Mouse (Mus musculus) retina, adult 2 months (tissue): ENCODE results near the gene Atp5g1.
"Not testable (repeated sequence)": the region's sequence is repeated elsewhere in the genome, so short reads cannot be mapped to it uniquely, and the experiment has no call there.

Experiments
- DNase-seq: peaks from one replicate; pipeline ENCODE4 v3.0.0-alpha.2; 2012; ENCODE audit warnings: low read depth, low spot score

Gene Atp5g1

DNA sequence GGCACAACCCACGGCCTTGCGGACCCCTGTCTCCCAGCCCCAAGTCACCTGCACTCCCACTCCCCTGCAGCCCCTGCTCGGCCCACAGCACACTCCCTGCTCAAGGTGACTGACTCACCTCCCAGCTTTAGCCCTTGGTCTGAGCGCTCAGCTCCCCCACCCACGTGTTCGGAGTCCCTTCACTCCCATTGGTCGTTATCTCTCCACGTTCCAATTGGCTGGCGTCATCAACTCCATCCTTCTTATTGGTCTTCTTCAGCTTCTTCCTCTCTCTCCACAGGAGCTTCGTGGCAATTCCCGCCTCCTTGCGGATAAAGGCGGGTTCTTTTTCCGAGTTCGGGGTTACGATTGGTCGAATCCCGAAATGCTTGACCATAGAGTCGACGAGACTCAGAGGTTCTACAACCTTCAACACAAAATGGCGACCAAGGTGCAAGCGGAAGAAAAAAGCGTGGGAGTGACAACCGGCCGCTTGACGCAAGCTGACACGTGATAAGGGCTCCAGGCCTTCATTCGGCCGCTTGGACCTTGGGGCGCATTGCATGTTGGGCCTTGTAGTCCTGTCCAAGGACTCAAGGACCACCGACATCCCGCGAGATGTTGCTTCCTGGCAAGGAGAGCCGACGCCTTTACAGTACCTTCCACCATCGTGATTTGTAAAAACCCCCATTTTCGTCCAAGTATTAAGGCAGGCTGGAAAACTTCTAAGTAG lies at the start of gene Atp5g1:
Gene Atp5g1, minus strand, starts transcription at position 162 of the 712 bp plus-strand sequence.
- DNase-seq, result peak; percentile 100

DNA sequence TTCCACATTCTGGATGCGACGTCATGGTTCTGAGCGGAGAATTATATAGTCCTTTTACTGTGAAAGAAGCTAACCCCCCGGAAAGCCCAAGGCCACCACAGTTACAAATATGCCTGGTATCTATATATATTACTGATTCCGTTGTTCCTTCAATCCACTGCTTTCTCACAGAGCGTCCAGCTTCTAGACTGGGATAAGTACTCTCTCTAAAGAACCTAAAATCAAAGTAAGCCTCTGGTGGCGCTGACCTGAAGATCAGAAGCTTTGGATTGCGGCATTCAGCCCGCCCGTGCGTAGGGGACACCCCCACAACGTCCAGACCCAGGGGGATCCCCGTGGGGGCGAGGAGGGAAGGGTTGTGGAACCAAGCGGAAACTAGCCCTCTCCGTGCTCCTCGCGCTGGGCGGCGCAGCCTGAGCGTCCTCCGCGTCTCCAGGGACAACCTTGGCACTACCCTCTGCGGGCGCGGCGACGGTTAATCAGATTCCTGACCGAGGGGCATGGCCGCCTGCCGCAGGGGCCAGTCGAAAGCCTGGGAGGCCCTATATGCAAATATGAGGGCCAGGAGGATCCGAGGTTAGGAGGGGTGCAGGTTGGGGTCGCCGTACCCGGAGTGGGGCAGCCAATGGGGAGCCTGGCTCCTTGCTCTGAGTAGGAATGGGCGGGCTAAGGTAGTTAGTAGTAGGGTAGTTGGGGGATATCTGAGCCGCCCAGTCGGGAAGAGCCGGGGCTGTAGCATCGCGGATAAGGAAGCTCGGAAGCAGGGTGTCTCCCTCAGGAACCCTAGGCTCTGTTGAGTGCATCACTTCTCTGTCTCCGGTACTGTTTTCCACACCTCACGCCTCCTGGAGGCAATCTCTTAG lies 48.8 kb upstream of the Atp5g1 start:
- DNase-seq, result no peak

DNA sequence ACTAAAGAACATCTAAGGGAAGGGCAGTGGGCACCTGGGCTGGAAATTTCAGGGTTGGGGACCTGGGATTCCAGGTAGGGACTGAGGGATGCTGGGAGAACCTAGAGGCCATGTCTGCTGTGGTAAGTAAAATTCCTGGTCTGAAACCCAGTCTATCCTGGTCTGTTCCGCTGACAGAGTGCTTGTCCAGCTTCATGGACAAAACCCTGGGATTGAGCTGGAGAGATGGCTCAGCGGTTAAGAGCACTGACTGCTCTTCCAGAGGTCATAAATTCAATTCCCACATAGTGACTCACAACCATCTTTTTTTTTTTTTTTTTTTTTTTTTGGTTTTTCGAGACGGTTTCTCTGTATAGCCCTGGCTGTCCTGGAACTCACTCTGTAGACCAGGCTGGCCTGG lies 47.3 kb upstream of the Atp5g1 start:
- not testable (repeated sequence) for DNase-seq

DNA sequence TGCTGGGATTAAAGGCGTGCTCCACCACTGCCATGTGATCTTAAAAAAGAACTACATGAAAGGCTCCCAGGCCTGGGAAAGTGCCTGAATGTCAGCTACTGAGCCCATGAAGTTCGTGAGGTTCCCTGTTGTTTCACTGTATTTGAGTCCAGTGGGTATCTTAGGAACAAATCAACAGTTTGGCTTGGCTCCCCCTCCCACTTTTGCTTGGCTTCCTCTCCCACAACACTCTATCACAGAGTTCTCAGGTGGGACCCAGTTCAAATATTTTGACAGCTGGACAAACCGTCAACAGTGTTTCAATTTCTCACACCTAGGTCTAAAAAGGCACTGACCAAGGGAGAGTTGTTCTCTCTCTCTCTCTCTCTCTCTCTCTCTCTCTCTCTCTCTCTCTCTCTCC lies 43.9 kb upstream of the Atp5g1 start:
- DNase-seq, result no peak

DNA sequence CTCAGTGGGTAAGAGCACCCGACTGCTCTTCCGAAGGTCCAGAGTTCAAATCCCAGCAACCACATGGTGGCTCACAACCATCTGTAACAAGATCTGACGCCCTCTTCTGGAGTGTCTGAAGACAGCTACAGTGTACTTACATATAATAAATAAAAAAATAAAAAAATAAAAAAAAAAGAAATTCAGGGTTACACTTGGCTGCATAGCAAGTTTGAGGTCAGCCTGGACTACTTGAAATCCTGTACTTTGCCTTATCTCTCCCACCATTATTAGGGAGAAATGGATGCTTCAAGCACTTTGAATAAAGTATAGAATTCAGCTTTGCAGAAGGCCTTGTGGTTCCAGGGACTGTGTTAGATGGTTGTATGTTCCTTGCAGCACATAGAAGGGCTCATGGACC lies 41.5 kb upstream of the Atp5g1 start:
- DNase-seq, result not testable (repeated sequence)

DNA sequence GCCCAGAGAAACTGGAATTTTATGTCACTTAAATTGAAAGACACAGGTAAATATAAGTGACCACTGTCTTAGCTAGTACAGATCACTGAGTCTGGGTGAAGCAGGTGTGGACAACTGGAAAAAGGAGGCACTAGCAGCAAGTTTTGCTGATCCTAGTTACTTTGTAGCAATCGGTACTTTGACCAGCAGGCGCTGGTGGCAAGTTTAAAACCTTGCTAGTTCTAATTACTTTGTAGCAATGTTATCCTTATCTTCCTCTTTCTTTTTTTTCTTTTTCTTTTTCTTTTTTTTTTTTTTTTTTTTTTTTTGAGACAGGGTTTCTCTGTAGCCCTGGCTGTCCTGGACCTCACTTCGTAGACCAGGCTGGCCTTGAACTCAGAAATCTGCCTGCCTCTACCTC lies 40.6 kb upstream of the Atp5g1 start:
- no peak for DNase-seq

DNA sequence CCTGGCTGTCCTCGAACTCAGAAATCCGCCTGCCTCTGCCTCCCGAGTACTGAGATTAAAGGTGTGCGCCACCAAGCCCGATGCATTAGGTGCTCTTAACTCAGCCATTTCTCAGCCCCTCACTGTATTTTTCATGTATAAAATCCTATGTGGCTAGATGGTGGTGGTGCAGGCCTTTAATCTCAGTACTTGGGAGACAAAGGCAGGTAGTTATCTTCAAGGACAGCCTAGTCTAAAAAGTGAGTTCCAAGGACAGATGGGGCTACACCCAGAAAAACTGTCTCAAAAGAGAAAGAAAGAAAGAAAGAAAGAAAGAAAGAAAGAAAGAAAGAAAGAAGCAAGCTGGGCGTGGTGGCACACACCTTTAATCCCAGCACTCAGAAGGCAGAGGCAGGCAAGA lies 39.9 kb upstream of the Atp5g1 start:
- DNase-seq, result no peak

DNA sequence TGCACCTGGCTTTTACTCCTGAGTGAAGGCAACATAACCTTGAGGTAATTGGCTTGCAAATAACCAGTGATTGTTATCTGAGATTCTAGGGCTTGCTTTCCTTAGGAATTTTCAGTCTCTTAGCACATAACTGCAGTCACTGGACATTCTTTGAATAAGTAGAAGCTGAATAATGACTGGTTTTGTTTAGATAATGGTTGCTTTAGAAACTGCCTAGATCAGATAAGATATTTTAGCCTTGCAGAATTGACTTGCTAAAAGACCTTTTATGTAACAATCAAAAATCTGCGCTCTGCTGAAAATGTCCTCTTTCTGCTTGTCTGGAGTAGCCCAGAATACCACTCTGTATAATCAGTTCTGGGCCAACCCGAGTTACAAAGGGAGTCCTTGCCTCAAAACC lies 38.6 kb upstream of the Atp5g1 start:
- DNase-seq, result no peak

DNA sequence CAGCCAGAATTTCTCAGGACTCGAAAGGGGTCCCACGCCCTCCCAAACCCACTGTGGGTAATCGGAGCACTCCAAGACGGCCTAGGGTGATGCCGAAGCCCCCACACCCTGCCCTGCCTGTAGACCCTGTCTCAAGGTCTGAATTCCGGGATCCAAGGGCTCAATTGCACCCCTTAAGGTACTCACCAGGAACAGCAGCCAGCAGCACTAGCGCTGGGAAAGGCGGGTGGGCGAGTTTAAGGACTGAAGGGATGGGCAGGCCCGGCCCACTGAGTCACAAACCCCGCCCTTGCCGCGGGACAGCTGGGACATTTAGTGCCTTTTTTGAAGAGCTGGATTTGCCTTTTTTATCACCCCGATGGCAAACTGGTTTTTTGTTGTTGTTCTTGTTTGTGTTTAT lies 36.3 kb upstream of the Atp5g1 start, which contains the start of gene Calcoco2:
Gene Calcoco2, minus strand, starts transcription at position 214 of the 400 bp plus-strand sequence.
- no peak for DNase-seq

DNA sequence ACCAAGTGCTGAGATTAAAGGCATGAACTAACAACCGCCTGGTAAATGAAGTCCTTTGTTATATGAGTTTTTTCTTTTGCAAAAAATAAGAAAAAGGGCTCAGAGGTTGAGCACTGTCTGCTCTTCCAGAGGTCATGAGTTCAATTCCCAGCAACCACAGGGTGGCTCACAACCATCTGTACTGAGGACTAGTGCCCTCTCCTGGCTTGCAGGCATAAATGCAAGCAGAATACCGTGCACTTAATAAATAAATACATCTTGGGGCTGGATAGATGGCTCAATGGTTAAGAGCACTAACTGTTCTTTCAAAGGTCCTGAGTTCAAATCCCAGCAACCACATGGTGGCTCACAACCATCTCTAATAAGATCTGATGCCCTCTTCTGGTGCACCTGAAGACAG lies 35.5 kb upstream of the Atp5g1 start:
- not testable (repeated sequence) for DNase-seq

DNA sequence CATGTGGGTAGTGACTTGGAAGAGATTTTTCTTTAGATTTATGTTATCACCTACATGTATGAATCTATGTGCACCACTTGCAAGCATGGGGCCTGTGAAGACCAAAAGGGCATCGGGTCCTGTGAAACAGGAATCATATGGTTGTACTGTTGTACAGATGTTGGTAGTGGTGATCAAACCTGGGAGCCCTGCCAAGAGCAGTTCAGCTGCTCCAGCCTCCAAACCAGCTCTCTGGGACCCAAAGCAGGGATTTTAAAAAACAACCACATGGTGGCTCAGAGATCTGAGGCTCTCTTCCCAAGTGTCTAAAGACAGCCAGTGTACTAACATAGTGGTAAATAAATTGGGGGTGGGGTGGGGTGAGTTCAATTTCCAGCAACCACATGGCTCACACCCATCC lies 32.9 kb upstream of the Atp5g1 start:
- no peak for DNase-seq

DNA sequence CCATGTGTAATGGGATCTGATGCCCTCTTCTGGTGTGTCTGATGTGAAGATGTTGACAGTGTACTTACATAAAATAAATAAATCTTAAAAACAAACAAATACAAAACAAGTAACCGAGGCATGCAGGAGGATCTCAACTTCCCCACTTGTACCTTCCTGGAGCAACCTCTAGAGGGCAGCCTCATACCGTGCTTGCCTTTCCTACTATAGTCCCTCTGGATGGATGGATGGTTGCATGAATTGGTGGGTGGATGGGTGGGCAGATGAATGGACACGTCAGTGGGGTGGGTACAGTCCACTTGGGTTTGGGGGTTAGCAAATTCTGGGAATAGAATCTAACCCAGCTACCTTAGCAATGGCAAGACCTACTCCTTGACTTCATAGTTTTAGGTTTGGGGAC lies 17.9 kb upstream of the Atp5g1 start:
- no peak for DNase-seq

DNA sequence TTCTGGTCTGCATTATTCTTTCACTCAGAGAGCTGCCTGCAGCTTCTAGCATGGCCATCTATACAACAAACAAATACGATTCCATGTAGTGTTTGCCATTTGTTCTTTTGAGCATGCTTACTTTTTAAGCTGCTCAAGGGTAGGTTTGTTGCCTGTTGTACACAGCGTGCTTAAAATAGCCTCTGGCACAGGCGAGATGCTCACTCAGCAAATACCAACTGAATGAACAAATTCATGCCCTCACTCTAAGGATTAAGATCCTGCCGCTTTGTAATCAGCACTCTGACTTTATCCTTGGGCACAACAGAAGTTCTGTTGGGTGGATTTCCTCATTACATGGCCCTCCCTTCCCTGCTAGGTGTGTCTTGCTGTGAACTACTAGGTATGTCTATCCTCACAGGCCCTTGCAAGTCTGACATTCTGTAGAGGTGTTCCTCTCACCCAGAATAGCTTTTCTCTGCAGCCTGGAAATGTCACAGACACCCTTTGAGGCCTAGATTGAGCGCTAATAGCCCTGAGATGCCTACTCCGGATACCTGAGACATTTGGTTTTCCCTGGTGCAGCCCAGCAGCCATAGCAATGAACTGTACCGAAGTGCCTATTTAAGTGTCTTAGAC lies 17.3 kb upstream of the Atp5g1 start:
- no peak for DNase-seq

DNA sequence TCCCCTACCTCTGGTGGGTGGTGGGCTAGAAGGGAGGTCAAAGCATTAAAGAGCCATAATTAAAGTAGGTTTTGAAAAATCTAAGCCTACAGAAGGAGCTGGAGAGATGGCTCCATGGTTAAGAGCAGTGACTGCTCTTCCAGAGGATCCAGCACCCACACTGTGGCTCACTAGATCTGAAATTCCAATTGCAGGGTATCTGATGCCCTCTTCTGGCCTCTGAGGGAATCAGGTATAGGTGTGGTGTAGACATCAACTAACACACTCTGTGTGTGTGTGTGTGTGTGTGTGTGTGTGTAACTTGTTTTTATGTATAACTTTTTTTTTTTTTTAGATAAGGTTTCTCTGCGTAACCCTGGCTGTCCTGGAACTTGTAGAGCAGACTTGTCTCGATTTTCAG lies 15.6 kb upstream of the Atp5g1 start:
- no peak for DNase-seq

DNA sequence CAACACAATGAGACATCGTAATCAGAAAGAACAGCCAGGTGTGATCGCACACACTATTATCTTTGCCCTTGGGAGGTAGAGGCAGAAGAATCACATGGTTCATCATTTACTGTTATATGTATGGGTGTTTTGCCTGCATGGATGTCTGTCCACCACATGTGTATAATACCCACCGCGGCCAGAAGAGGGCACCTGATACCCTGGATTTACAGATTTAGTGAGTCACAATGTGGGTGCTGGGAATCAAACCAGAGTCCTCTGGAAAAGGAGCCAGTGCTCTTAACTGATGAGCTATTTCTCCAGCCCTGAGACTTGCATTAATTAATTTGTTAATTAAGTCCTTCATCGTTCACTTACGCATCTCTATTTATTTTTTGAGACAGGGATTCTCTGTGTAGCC lies 12.5 kb upstream of the Atp5g1 start:
- DNase-seq, result no peak

DNA sequence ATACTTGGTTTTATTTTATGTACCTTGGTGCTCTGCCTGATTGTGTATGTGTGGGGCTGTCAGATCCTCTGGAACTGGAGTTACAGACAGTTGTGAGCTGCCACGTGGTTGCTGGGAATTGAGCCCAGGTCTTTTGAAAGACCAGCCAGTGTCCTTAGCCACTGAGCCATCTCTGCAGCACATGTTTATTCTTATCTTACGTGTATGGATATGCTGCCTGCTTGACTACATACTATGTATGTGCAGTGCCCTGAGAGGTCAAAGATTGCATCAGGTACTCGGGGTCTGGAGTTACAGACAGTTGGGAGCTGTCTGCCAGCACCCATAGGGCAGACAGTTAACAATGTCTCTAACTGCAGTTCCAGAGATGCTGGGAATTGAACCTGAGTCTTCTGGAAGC lies 7.2 kb upstream of the Atp5g1 start:
- no peak for DNase-seq

DNA sequence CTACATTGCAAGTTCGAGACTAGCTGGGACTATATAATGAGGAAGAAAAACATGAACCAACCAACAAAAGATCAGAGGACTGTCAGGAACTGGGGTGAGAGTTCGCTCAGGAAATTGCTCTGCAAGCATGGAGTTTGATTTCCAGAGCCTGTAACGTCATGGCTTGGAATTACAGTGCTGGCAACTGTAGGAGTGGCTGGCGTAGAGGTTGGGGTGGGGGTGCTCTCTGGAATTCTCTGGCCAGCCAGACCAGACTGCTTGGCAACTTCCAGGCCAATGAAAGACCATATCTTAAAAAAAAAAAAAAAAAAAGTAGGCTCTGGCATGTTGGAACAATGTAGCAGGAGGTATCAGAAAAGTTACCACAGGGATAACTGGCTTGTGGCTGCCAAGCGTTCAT lies 5.3 kb upstream of the Atp5g1 start:
- no peak for DNase-seq

DNA sequence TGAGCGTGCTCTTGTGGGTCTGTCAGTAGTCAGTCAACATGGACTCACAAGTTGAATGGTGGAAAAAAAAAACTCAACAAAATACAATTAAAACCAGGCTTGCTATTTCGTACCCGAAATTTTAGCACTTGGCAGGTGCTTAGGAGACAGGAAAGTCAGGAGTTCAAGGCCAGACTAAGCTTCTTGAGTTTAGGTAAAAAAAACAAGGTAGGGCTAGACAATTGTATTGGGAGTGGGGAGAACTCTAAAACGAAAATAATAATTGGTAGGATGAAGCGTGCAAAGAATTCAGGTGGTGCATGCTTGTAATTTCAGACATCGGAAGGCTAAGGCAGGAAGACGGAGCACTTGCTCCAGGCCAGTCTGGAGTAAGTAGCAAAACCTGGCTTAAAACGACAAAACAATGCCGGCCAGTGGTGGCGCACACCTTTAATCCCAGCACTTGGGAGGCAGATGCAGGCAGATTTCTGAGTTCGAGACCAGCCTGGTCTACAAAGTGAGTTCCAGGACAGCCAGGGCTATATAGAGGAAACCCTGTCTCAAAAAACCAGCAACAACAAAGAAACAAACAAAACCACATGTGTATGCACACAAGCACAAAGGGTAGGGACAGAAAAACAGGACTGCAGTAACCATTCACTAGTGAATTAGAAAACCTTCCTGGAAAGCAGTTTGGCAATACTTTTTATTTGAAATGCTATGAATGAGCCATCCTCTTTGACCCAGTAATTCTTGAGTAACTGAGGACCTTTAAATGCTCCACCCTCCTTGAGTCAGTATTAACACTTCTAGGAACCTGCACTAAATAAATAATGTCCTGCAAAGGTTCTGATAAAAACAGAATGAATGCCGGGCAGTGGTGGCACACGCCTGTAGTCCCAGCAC lies 993 bp upstream of the Atp5g1 start:
- DNase-seq, result no peak

DNA sequence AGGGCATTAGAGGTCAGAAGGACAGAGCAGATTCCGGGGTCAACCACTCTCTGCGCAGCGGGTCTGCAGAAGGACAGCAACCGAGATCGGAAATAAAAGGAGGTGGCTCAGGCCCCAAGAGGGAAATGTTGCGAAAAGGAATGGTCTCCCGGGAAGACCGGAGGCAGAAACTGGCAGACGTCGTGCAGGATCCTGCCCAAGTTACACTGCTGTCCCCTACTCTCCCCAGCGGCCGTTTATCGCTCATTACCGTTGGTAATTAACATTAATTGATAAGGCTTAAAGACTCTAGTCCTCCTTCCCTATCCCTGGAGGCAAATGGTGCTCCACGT lies 327 bp downstream of the Atp5g1 start:
- no peak for DNase-seq

DNA sequence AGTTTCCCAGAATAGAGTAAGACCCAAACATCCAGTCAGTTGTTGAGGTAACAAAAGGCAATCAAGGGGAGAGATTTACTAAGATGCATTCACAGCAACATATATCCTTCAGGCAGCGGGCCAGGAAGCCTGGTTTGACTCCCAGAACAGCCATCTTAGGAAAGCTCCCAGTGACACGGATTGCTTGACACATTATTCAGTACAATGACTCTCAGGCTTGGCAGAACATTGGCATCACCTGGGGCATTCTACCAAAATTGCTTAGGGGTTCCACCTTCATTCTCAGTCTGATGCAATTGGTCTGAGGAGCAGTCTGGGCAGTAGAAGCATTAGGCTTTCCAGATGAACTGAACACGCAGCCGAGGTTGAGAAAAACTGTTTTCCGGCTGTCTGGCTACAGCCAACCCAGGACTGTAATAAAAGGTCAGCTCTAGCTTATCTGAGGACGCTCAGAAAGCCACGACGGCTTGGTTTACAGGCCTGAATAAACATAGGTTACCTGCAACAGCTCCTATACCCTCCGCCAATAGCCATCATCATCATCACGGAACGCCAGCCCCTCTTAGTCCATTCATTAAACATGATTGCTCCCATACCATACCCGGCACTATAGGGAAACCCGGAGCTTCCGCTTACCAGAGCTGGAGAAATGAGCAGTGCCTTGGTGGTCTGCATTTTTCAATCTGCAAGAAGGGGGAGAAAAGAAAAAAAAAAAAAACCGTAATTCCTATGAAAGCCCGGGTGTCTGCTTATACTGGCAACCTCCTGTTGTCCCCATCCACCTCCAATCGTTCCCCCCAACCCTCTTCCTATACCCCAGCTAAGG lies 906 bp downstream of the Atp5g1 start:
- no peak for DNase-seq
